Mouse (Mus musculus): ENCODE measurements around the gene Sgsm2. TPM values are rescaled to one million over a fixed set of nuclear protein-coding genes. Genes with fewer than 3 reads are reported as not detected.

Gene Sgsm2
- polyA plus RNA-seq, 1 experiment from 2014 or later = 12.2 TPM

DNA sequence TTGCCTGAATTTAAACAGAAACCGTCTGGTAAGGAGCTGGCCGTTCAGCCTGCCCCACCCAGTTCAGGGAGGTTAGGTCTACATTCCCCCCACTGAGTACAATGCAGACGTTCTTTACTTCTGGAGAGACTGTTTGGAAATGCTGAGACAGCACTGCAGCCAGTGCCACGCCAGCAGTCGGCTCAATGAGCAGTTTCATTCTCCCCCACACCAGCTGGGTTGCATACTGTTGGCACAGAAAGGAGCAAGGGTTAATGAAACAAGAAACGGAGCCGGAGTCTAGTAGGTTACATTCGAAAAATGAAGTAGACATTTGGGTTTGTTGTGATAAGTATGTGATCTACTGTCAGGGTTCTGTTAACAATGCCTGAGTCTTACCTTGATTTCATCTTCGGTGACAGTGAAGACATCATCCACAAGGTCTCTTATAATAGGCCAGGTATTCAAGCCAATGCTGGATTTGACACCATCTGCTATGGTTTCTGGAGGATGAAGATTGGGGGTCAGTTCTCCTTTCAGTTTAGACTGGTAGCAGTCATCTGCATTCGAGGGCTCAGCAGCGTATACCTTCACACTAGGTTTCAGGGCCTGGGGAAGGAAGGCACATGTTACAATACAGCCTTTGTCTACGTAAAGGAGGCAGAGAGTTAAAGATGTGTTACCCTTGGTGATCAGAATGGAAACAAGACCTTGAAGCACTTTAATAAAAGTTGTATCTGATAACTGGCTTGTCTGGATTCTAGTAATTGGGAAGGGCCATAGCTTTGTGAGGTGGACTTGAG is 11.9 kb upstream of the Sgsm2 start:
- Histone ChIP-seq H3K27ac (no peak overlapping the region), H3K4me1 (no peaks in the 10 kb centered on the region), H3K9me3 (no peaks in the 10 kb centered on the region), H3K27me3 (no peaks in the 10 kb centered on the region), H3K36me3 (replicated peaks) (peaks cover 63% of the 10 kb centered on the region), H3K4me3 (replicated peaks) (no peak overlapping the region), H3K9ac (no peak overlapping the region), H3K4me2 (no peak overlapping the region)
- WGBS = 88% methylated on average over 12 of the region's 12 CpGs
- no peak for ATAC-seq (ENCODE audit: low FRiP score)

DNA sequence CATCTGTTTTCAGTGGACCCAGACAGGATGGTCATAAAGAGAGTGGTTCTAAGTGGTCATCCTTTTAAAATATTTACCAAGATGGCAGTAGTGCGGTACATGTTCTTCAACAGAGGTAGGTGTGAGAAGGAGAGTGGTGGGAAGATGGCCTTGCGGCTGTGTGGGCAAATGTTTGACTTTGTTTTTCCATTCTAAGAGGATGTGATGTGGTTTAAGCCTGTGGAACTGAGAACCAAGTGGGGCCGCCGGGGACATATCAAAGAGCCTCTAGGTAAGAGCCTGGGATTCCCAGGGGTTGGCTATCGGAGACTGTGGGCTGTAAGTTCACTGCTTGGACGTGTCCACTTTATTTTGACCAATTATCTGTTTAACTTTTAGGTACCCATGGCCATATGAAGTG is 11.0 kb upstream of the Sgsm2 start:
- Histone ChIP-seq H3K27me3 (no peaks in the 10 kb centered on the region), H3K4me2 (no peak overlapping the region), H3K36me3 (replicated peaks) (peaks cover 72% of the 10 kb centered on the region), H3K4me1 (no peaks in the 10 kb centered on the region), H3K9me3 (no peaks in the 10 kb centered on the region), H3K27ac (no peak overlapping the region), H3K9ac (no peak overlapping the region), H3K4me3 (replicated peaks) (no peak overlapping the region)
- 94% methylated on average over 6 of the region's 6 CpGs for WGBS
- no peak for ATAC-seq (ENCODE audit: low FRiP score)

DNA sequence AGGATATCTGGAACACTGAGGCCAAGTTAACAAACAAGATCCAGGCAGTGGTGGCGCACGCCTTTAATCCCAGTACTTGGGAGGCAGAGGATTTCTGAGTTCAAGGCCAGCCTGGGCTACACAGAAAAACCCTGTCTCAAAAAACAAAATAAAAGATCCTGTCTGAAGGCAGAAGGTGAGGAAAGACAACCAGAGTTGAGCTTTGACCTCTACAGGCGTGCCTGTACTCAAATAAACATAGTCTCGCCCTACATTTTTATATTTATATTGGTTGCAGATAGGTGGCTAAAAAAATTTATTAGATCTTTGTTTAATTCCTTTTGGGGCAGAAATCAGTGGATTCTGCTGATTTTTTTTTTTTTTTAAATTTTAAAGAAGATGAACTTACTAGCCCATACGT is 5.6 kb upstream of the Sgsm2 start:
- no peaks in the 10 kb centered on the region for H3K27me3 ChIP-seq
- H3K9ac ChIP-seq = no peak overlapping the region
- peaks cover 77% of the 10 kb centered on the region for H3K36me3 ChIP-seq (replicated peaks)
- 94% methylated on average over 5 of the region's 5 CpGs for WGBS
- no peak overlapping the region for H3K27ac ChIP-seq
- no peaks in the 10 kb centered on the region for H3K9me3 ChIP-seq
- no peak overlapping the region for H3K4me2 ChIP-seq
- H3K4me3 ChIP-seq (replicated peaks) = no peak overlapping the region
- H3K4me1 ChIP-seq = peaks cover 16% of the 10 kb centered on the region
- ATAC-seq (ENCODE audit: low FRiP score) = no peak

DNA sequence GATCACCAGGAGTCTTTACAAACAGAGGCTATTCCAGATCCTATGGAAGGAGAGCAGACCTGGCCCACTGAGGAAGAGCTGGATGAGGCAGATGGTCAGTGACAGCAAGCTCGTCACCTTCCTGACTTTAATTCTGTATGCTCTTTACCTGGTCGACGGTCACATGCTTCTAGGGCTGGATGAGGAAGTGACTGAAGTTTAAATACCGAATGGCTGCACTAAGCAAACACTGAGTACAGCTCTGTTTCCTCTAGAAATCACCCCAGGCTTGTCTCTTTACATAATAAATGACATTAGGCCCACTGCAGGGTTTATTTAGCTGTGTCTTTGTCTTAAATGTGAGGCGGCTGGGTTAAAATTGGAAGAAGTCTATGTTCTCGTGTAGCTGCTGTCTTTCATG is 4.7 kb upstream of the Sgsm2 start:
- Histone ChIP-seq H3K4me3 (replicated peaks) (no peak overlapping the region), H3K27ac (no peak overlapping the region), H3K9me3 (no peaks in the 10 kb centered on the region), H3K4me2 (no peak overlapping the region), H3K36me3 (replicated peaks) (peaks cover 69% of the 10 kb centered on the region), H3K4me1 (peaks cover 16% of the 10 kb centered on the region), H3K9ac (no peak overlapping the region), H3K27me3 (no peaks in the 10 kb centered on the region)
- no peak for ATAC-seq (ENCODE audit: low FRiP score)
- WGBS = 96% methylated on average over 6 of the region's 6 CpGs

DNA sequence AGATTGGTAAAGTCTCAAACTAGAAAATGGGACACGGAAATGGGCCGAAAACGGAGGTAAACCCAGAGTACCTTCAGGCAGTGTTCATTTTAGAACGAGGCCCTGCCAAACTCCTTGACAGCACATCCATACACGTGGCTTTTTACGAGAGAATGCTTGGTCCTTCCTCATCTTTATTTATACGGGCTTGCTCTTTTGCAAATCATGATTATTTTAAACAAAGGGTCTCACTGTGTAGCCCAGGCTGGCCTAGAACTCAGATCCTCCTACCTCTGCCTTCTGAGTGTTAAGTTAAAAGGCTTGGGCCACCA is 1.6 kb upstream of the Sgsm2 start:
- H3K9me3 ChIP-seq = no peaks in the 10 kb centered on the region

DNA sequence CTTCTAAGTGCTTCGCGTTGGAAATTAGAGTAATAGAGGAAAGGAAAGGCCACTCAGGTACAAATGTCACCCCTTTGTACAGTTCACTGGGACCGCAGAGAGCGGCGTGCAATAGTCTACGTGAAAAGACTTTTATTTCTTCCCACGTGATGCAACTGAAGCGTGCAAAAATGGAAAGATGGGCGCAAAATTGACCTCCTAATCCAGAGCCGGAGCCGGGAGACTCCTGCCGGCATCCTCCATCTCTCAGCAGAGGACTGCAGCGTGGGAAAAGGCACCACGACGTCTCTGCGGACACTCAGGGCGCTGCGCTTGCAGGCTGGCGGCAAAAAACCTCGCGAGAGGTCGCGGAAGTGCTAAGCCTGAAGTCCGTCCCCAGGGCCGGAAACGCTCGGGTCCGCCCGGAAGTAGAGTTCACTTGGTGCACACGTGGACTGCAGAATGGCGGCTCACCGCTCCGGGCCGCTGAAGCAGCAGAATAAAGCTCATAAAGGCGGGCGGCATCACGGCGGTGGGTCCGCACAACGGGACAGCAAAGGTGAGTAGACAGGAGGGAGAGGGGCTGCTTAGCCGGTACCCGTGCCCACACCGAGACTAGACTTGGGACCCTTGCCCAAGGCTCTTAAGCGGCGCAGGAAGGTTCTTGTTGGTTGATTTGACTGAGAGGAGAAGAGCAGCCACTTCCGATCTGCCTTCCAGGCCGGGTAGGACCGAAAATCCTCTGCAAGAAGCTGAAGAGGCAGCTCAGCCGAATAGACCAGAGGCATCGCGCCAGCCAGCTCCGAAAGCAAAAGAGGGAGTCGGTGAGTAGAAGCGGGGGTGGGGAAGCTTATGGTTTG is 1.0 kb upstream of the Sgsm2 start, which contains the start of gene Tsr1:
Gene Tsr1, plus strand, starts transcription at position 394 of the 839 bp plus-strand sequence.
- Histone ChIP-seq H3K4me2 (peak within 1 kb of the TSS; percentile 70), H3K4me3 (replicated peaks) (peak within 1 kb of the TSS; percentile 66), H3K27ac (peak within 1 kb of the TSS; percentile 87), H3K9me3 (no peaks in the 10 kb centered on the region), H3K4me1 (peaks cover 23% of the 10 kb centered on the region), H3K9ac (peak within 1 kb of the TSS; percentile 62), H3K27me3 (no peaks in the 10 kb centered on the region), H3K36me3 (replicated peaks) (peaks cover 33% of the 10 kb centered on the region)
- under 1% methylated on average over 54 of the region's 54 CpGs for WGBS
- ATAC-seq (ENCODE audit: low FRiP score) = peak; percentile 83

More for the DNA sequence above, 1.6 kb upstream of the Sgsm2 start:
- no peak for ATAC-seq (ENCODE audit: low FRiP score)
- Histone ChIP-seq H3K9ac (peak overlapping the region; percentile 62), H3K27me3 (no peaks in the 10 kb centered on the region), H3K27ac (peak overlapping the region; percentile 87), H3K4me1 (peaks cover 23% of the 10 kb centered on the region), H3K4me3 (replicated peaks) (peak overlapping the region; percentile 66), H3K4me2 (peak overlapping the region; percentile 70), H3K36me3 (replicated peaks) (peaks cover 39% of the 10 kb centered on the region)
- 1% methylated on average over 7 of the region's 7 CpGs for WGBS

DNA sequence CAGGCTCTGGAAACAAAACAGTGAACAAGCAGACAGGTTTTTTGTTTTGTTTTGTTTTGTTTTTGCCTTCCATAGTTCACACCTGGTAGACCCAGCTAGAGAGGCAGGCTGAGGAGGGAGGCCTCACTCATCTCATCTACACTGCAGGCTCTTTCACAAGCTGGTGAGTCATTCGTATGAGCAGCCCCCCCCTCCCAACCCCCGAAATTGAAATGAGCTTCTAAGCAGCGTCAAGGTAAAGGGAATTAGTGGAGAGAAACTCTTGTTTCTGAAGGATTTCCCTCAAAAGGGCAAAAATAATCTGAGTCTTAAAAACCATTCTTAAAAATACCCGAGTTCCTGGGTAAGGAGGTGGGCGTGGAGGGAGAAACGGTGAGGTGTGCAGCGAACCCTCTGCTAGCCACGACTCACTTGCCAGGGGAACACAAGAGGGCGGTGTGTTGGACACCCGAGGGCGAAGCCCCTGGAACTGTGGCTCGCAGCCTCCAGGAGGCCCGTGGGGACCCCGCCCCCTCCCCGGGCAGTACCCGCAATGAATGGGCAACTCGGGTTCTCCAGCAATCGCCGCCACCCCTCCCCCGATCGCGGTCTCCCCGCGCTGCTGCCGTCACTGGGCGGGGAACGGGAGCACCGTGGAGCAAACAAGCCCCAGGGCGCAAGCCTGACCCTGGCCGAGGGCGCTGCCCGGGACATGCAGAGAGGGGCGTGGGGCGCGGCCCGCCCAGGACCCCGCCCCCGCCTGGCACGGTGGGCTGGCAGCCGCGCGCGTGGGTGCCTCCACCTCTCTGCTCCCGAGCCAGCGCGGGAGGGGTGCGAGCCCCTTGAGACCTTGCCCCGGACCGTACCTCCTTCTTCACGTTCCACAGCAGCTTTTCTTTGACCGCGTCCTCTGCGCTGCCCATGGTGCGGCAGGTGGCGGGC is 620 bp downstream of the Sgsm2 start:
- H3K4me3 ChIP-seq (replicated peaks) = peak overlapping the region; percentile 66
- no peaks in the 10 kb centered on the region for H3K9me3 ChIP-seq
- peaks cover 23% of the 10 kb centered on the region for H3K4me1 ChIP-seq
- peak overlapping the region; percentile 62 for H3K9ac ChIP-seq
- WGBS = under 1% methylated on average over 48 of the region's 55 CpGs
- H3K36me3 ChIP-seq (replicated peaks) = peaks cover 19% of the 10 kb centered on the region
- peak overlapping the region; percentile 87 for H3K27ac ChIP-seq
- H3K27me3 ChIP-seq = no peaks in the 10 kb centered on the region
- H3K4me2 ChIP-seq = peak overlapping the region; percentile 70
- peak; percentile 72 for ATAC-seq (ENCODE audit: low FRiP score)

DNA sequence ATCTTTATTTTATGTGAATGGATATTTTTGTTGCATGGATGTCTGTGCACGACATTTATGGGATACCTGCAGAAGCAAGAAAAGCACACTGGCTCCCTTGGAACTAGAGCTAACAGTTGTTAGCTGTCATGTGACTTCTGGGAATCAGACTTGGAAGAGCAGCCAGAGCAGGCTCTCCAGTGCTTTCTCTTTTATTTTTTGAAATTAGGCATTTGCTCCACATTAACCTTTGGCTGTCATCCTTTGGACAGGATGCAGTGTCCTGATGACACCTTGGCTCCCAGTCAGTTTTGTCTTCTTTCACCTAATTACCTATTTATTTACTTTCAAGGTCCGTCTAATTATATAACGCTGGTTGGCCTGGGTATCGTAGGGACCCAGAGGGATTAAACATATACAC is 2.2 kb downstream of the Sgsm2 start:
- no peak overlapping the region for H3K4me3 ChIP-seq (replicated peaks)
- H3K4me1 ChIP-seq = peaks cover 16% of the 10 kb centered on the region
- H3K9ac ChIP-seq = no peak overlapping the region
- H3K4me2 ChIP-seq = no peak overlapping the region
- no peak for ATAC-seq (ENCODE audit: low FRiP score)
- H3K9me3 ChIP-seq = no peaks in the 10 kb centered on the region
- WGBS = 90% methylated on average over 4 of the region's 4 CpGs
- H3K27me3 ChIP-seq = no peaks in the 10 kb centered on the region
- H3K27ac ChIP-seq = no peak overlapping the region
- H3K36me3 ChIP-seq (replicated peaks) = 0 out of 2 replicates have a peak, but pooled peaks cover 3% of the 10 kb centered on the region

DNA sequence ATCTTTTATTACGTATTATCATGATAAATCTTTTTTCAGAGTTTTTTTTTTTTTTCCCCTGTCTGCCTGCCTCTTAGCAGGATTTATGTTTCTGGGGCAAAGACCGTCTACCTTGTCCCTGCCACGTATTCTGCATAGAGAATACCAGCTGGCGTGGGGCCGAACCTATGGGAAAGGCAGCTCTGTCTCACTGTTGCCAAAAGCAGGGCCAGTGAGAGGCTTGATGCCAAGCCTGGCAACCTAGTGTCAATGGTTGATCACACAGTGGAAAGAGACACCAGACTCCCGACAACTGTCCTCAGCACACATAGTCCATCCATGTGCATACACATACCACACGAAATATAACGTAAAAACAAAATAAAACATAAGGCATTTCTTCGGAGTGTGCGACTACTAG is 13.8 kb downstream of the Sgsm2 start:
- H3K36me3 ChIP-seq (replicated peaks) = 0 out of 2 replicates have a peak, but pooled peaks cover 5% of the 10 kb centered on the region
- ATAC-seq (ENCODE audit: low FRiP score) = no peak
- no peaks in the 10 kb centered on the region for H3K4me1 ChIP-seq
- H3K9ac ChIP-seq = no peak overlapping the region
- 95% methylated on average over 10 of the region's 10 CpGs for WGBS
- no peak overlapping the region for H3K4me2 ChIP-seq
- no peak overlapping the region for H3K4me3 ChIP-seq (replicated peaks)
- H3K27ac ChIP-seq = no peak overlapping the region
- H3K9me3 ChIP-seq = no peaks in the 10 kb centered on the region
- H3K27me3 ChIP-seq = no peaks in the 10 kb centered on the region

DNA sequence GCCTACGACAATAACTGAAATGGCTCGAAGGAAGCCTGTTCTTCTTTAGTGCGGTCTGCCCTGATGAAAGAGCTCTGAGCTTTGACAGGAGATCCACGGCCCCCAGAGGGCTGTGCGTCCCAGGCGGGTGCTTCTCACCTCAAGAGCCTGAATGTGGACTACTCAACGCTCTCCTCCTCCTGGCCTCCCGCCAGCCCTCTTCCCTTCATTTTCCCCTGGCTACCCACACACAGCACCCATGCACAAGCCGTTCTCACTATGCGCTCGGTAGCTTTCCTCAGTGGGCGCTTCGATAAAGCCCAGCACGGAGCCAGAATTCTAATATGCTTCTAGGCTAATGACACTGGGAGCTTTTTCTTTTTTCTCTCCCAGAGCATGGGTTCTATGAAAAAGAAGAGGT is 14.9 kb downstream of the Sgsm2 start:
- Histone ChIP-seq H3K4me3 (replicated peaks) (no peak overlapping the region), H3K27me3 (no peaks in the 10 kb centered on the region), H3K9ac (no peak overlapping the region), H3K27ac (0 out of 2 replicates have a peak overlapping the region, but pooled peaks have one; percentile 19), H3K9me3 (no peaks in the 10 kb centered on the region), H3K4me2 (no peak overlapping the region), H3K36me3 (replicated peaks) (0 out of 2 replicates have a peak, but pooled peaks cover 5% of the 10 kb centered on the region), H3K4me1 (peaks cover 7% of the 10 kb centered on the region)
- no peak for ATAC-seq (ENCODE audit: low FRiP score)
- 71% methylated on average over 14 of the region's 14 CpGs for WGBS

DNA sequence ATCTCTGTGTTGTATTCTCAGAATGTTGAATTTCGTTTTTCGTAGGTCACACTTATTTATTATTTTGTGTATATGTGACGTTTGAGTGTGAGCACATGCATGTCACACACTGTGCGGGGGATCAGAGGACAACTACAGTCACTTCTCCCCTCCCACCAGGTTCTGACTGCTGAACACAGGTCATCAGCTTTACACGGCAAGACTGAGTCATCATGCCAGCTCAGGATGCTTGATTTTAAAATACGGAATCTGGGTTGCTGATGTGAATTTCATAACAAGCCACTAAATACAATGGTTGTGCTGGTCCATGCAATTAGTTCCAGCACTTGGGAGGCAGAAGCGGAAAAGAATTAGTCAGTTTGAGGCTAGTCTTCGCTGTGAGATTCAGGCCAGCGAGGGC is 15.9 kb downstream of the Sgsm2 start:
- no peaks in the 10 kb centered on the region for H3K27me3 ChIP-seq
- H3K4me3 ChIP-seq (replicated peaks) = no peak overlapping the region
- peaks cover 16% of the 10 kb centered on the region for H3K4me1 ChIP-seq
- no peak overlapping the region for H3K9ac ChIP-seq
- no peak for ATAC-seq (ENCODE audit: low FRiP score)
- H3K9me3 ChIP-seq = no peaks in the 10 kb centered on the region
- H3K4me2 ChIP-seq = no peak overlapping the region
- H3K36me3 ChIP-seq (replicated peaks) = 0 out of 2 replicates have a peak, but pooled peaks cover 5% of the 10 kb centered on the region
- WGBS = 87% methylated on average over 9 of the region's 9 CpGs
- no peak overlapping the region for H3K27ac ChIP-seq

DNA sequence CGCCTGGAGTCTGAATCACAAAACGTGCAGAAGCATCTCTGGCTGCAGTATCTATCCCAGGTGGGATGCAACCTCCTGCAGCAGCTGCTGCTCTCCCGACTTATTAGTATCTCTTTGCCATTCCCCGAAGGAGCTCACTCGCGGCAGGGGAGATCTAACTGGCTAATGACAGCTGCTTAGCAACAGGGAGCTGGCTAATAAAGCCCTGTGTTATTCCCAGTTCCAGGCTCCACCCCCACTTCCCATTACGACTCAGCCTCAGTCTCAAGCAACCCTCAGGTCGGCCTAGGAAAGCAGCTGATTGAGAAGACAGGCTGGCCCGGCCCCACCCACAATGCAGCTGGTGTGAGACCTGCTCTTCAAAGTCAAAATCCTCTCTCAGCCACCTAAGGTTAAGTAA is 20.1 kb downstream of the Sgsm2 start:
- ATAC-seq (ENCODE audit: low FRiP score) = peak; percentile 93
- peak overlapping the region; percentile 1; the same call in 1 of the 2 replicates for H3K9ac ChIP-seq

More for the DNA sequence above, 20.1 kb downstream of the Sgsm2 start:
- H3K4me2 ChIP-seq = peak overlapping the region; percentile 45
- WGBS = under 1% methylated on average over 9 of the region's 9 CpGs
- H3K4me3 ChIP-seq (replicated peaks) = no peak overlapping the region; the same call in 1 of the 2 replicates
- peak overlapping the region; percentile 83 for H3K27ac ChIP-seq
- H3K36me3 ChIP-seq (replicated peaks) = 0 out of 2 replicates have a peak, but pooled peaks cover 2% of the 10 kb centered on the region
- H3K9me3 ChIP-seq = no peaks in the 10 kb centered on the region
- H3K27me3 ChIP-seq = no peaks in the 10 kb centered on the region
- peaks cover 23% of the 10 kb centered on the region for H3K4me1 ChIP-seq

Measured in forebrain, embryonic 12.5 days (tissue).